Mouse (Mus musculus): ENCODE measurements around the gene Luc7l2. TPM values are rescaled to one million over a fixed set of nuclear protein-coding genes. Genes with fewer than 3 reads are reported as not detected.
A peak's percentile ranks its signal among the peaks of the same experiment; 100 is the strongest.

Gene Luc7l2
- polyA plus RNA-seq, 1 experiment from 2014 or later: 43.1 TPM

- H3K27me3 ChIP-seq (ENCODE audit: control insufficient read depth, insufficient read depth, low read length): no peaks in the 10 kb centered on the region
- WGBS (ENCODE audit: insufficient replicate concordance): 84% methylated on average over 2 of the region's 2 CpGs
- H3K27ac ChIP-seq (ENCODE audit: low read depth, low read length): no peak overlapping the region
- no peak overlapping the region for H3K4me2 ChIP-seq
- H3K4me3 ChIP-seq (ENCODE audit: low read depth, low read length): no peak overlapping the region
- no peak for ATAC-seq (replicated peaks; ENCODE audit: insufficient number of reproducible peaks, low FRiP score, low TSS enrichment)
- H3K9me3 ChIP-seq (replicated peaks; ENCODE audit: control insufficient read depth, low read length): no peaks in the 10 kb centered on the region
- peaks cover 11% of the 10 kb centered on the region for H3K36me3 ChIP-seq (ENCODE audit: control insufficient read depth, insufficient read depth, low read length)
- no peaks in the 10 kb centered on the region; the same call in 1 of the 2 replicates for H3K4me1 ChIP-seq (ENCODE audit: control insufficient read depth, insufficient read depth, low read length)
- no peak overlapping the region for H3K9ac ChIP-seq (ENCODE audit: low read depth, low read length)
These were observed 58.8 kb downstream of the Luc7l2 start for GRCm38 (mm10) chr6:38609892-38610291.

- H3K36me3 ChIP-seq (ENCODE audit: control insufficient read depth, insufficient read depth, low read length): peaks cover 21% of the 10 kb centered on the region
- ATAC-seq (replicated peaks; ENCODE audit: insufficient number of reproducible peaks, low FRiP score, low TSS enrichment): no peak
- H3K4me1 ChIP-seq (ENCODE audit: control insufficient read depth, insufficient read depth, low read length): peaks cover 10% of the 10 kb centered on the region; the same call in 1 of the 2 replicates
- H3K9me3 ChIP-seq (replicated peaks; ENCODE audit: control insufficient read depth, low read length): no peaks in the 10 kb centered on the region
- no peaks in the 10 kb centered on the region for H3K27me3 ChIP-seq (ENCODE audit: control insufficient read depth, insufficient read depth, low read length)
- no peak overlapping the region for H3K9ac ChIP-seq (ENCODE audit: low read depth, low read length)
- WGBS (ENCODE audit: insufficient replicate concordance): 84% methylated on average over 1 of the region's 1 CpGs
- H3K4me3 ChIP-seq (ENCODE audit: low read depth, low read length): no peak overlapping the region
- no peak overlapping the region for H3K4me2 ChIP-seq
- no peak overlapping the region for H3K27ac ChIP-seq (ENCODE audit: low read depth, low read length)
These were observed 71.3 kb downstream of the Luc7l2 start for GRCm38 (mm10) chr6:38622406-38622805.

GRCm38 (mm10) chr6:38623457-38623856 lies 72.3 kb downstream of the Luc7l2 start:
- Histone ChIP-seq H3K27ac (ENCODE audit: low read depth, low read length) (peak overlapping the region; percentile 1; the same call in 1 of the 2 replicates), H3K9ac (ENCODE audit: low read depth, low read length) (no peak overlapping the region), H3K4me2 (no peak overlapping the region), H3K9me3 (replicated peaks; ENCODE audit: control insufficient read depth, low read length) (no peaks in the 10 kb centered on the region), H3K27me3 (ENCODE audit: control insufficient read depth, insufficient read depth, low read length) (no peaks in the 10 kb centered on the region), H3K36me3 (ENCODE audit: control insufficient read depth, insufficient read depth, low read length) (peaks cover 11% of the 10 kb centered on the region; the same call in 1 of the 2 replicates), H3K4me1 (ENCODE audit: control insufficient read depth, insufficient read depth, low read length) (peaks cover 10% of the 10 kb centered on the region; the same call in 1 of the 2 replicates), H3K4me3 (ENCODE audit: low read depth, low read length) (no peak overlapping the region)
- ATAC-seq (replicated peaks; ENCODE audit: insufficient number of reproducible peaks, low FRiP score, low TSS enrichment): 0 out of 2 replicates have a peak, but pooled peaks have one; percentile 31
- 44% methylated on average over 2 of the region's 2 CpGs for WGBS (ENCODE audit: insufficient replicate concordance)

GRCm38 (mm10) chr6:38624439-38624838 lies 73.3 kb downstream of the Luc7l2 start:
- WGBS (ENCODE audit: insufficient replicate concordance): 66% methylated on average over 1 of the region's 1 CpGs
- Histone ChIP-seq H3K9me3 (replicated peaks; ENCODE audit: control insufficient read depth, low read length) (no peaks in the 10 kb centered on the region), H3K9ac (ENCODE audit: low read depth, low read length) (no peak overlapping the region), H3K36me3 (ENCODE audit: control insufficient read depth, insufficient read depth, low read length) (0 out of 2 replicates have a peak, but pooled peaks cover 7% of the 10 kb centered on the region), H3K27me3 (ENCODE audit: control insufficient read depth, insufficient read depth, low read length) (no peaks in the 10 kb centered on the region), H3K4me1 (ENCODE audit: control insufficient read depth, insufficient read depth, low read length) (peaks cover 10% of the 10 kb centered on the region; the same call in 1 of the 2 replicates), H3K4me2 (no peak overlapping the region), H3K4me3 (ENCODE audit: low read depth, low read length) (no peak overlapping the region), H3K27ac (ENCODE audit: low read depth, low read length) (no peak overlapping the region)
- ATAC-seq (replicated peaks; ENCODE audit: insufficient number of reproducible peaks, low FRiP score, low TSS enrichment): no peak

GRCm38 (mm10) chr6:38626086-38626485 lies 75.0 kb downstream of the Luc7l2 start:
- Histone ChIP-seq H3K27me3 (ENCODE audit: control insufficient read depth, insufficient read depth, low read length) (no peaks in the 10 kb centered on the region), H3K4me1 (ENCODE audit: control insufficient read depth, insufficient read depth, low read length) (peaks cover 10% of the 10 kb centered on the region; the same call in 1 of the 2 replicates), H3K4me3 (ENCODE audit: low read depth, low read length) (no peak overlapping the region), H3K9ac (ENCODE audit: low read depth, low read length) (no peak overlapping the region), H3K27ac (ENCODE audit: low read depth, low read length) (no peak overlapping the region), H3K9me3 (replicated peaks; ENCODE audit: control insufficient read depth, low read length) (no peaks in the 10 kb centered on the region), H3K4me2 (no peak overlapping the region), H3K36me3 (ENCODE audit: control insufficient read depth, insufficient read depth, low read length) (no peaks in the 10 kb centered on the region)
- ATAC-seq (replicated peaks; ENCODE audit: insufficient number of reproducible peaks, low FRiP score, low TSS enrichment): no peak
- WGBS (ENCODE audit: insufficient replicate concordance): 93% methylated on average over 5 of the region's 5 CpGs

- ATAC-seq (replicated peaks; ENCODE audit: insufficient number of reproducible peaks, low FRiP score, low TSS enrichment): no peak
- WGBS (ENCODE audit: insufficient replicate concordance): 96% methylated on average over 4 of the region's 4 CpGs
- H3K4me3 ChIP-seq (ENCODE audit: low read depth, low read length): no peak overlapping the region
These were observed 75.9 kb downstream of the Luc7l2 start for GRCm38 (mm10) chr6:38627081-38627480.

GRCm38 (mm10) chr6:38627486-38627885 lies 76.4 kb downstream of the Luc7l2 start:
- peaks cover 10% of the 10 kb centered on the region; the same call in 1 of the 2 replicates for H3K4me1 ChIP-seq (ENCODE audit: control insufficient read depth, insufficient read depth, low read length)
- peaks cover 4% of the 10 kb centered on the region; the same call in 1 of the 2 replicates for H3K27me3 ChIP-seq (ENCODE audit: control insufficient read depth, insufficient read depth, low read length)
- WGBS (ENCODE audit: insufficient replicate concordance): 88% methylated on average over 4 of the region's 4 CpGs
- H3K27ac ChIP-seq (ENCODE audit: low read depth, low read length): no peak overlapping the region
- no peak overlapping the region for H3K4me3 ChIP-seq (ENCODE audit: low read depth, low read length)
- no peak for ATAC-seq (replicated peaks; ENCODE audit: insufficient number of reproducible peaks, low FRiP score, low TSS enrichment)
- H3K9ac ChIP-seq (ENCODE audit: low read depth, low read length): no peak overlapping the region
- no peak overlapping the region for H3K4me2 ChIP-seq
- H3K36me3 ChIP-seq (ENCODE audit: control insufficient read depth, insufficient read depth, low read length): no peaks in the 10 kb centered on the region
- no peaks in the 10 kb centered on the region for H3K9me3 ChIP-seq (replicated peaks; ENCODE audit: control insufficient read depth, low read length)

More at GRCm38 (mm10) chr6:38627081-38627480, 75.9 kb downstream of the Luc7l2 start:
- no peak overlapping the region for H3K4me2 ChIP-seq
- no peak overlapping the region for H3K27ac ChIP-seq (ENCODE audit: low read depth, low read length)
- no peaks in the 10 kb centered on the region for H3K9me3 ChIP-seq (replicated peaks; ENCODE audit: control insufficient read depth, low read length)
- H3K36me3 ChIP-seq (ENCODE audit: control insufficient read depth, insufficient read depth, low read length): no peaks in the 10 kb centered on the region
- H3K9ac ChIP-seq (ENCODE audit: low read depth, low read length): no peak overlapping the region
- peaks cover 10% of the 10 kb centered on the region; the same call in 1 of the 2 replicates for H3K4me1 ChIP-seq (ENCODE audit: control insufficient read depth, insufficient read depth, low read length)
- H3K27me3 ChIP-seq (ENCODE audit: control insufficient read depth, insufficient read depth, low read length): peaks cover 2% of the 10 kb centered on the region; the same call in 1 of the 2 replicates

- no peak overlapping the region for H3K9ac ChIP-seq (ENCODE audit: low read depth, low read length)
- H3K36me3 ChIP-seq (ENCODE audit: control insufficient read depth, insufficient read depth, low read length): no peaks in the 10 kb centered on the region
- H3K27me3 ChIP-seq (ENCODE audit: control insufficient read depth, insufficient read depth, low read length): peaks cover 18% of the 10 kb centered on the region
- WGBS (ENCODE audit: insufficient replicate concordance): 77% methylated on average over 1 of the region's 1 CpGs
- H3K4me1 ChIP-seq (ENCODE audit: control insufficient read depth, insufficient read depth, low read length): no peaks in the 10 kb centered on the region
- no peak for ATAC-seq (replicated peaks; ENCODE audit: insufficient number of reproducible peaks, low FRiP score, low TSS enrichment)
- H3K9me3 ChIP-seq (replicated peaks; ENCODE audit: control insufficient read depth, low read length): no peaks in the 10 kb centered on the region
- H3K4me2 ChIP-seq: no peak overlapping the region
- H3K4me3 ChIP-seq (ENCODE audit: low read depth, low read length): no peak overlapping the region
- no peak overlapping the region for H3K27ac ChIP-seq (ENCODE audit: low read depth, low read length)
These were observed 78.4 kb downstream of the Luc7l2 start for GRCm38 (mm10) chr6:38629556-38629955.

- peaks cover 49% of the 10 kb centered on the region for H3K27me3 ChIP-seq (ENCODE audit: control insufficient read depth, insufficient read depth, low read length)
These were observed 81.7 kb downstream of the Luc7l2 start for GRCm38 (mm10) chr6:38632826-38633225.

More at GRCm38 (mm10) chr6:38632826-38633225, 81.7 kb downstream of the Luc7l2 start:
- H3K9me3 ChIP-seq (replicated peaks; ENCODE audit: control insufficient read depth, low read length): no peaks in the 10 kb centered on the region
- H3K9ac ChIP-seq (ENCODE audit: low read depth, low read length): no peak overlapping the region
- no peak overlapping the region for H3K4me3 ChIP-seq (ENCODE audit: low read depth, low read length)
- H3K27ac ChIP-seq (ENCODE audit: low read depth, low read length): no peak overlapping the region
- ATAC-seq (replicated peaks; ENCODE audit: insufficient number of reproducible peaks, low FRiP score, low TSS enrichment): no peak
- peaks cover 8% of the 10 kb centered on the region for H3K4me1 ChIP-seq (ENCODE audit: control insufficient read depth, insufficient read depth, low read length)
- WGBS (ENCODE audit: insufficient replicate concordance): 67% methylated on average over 2 of the region's 2 CpGs
- H3K36me3 ChIP-seq (ENCODE audit: control insufficient read depth, insufficient read depth, low read length): no peaks in the 10 kb centered on the region
- no peak overlapping the region for H3K4me2 ChIP-seq

Measured in heart, embryonic 11.5 days (tissue).